Mouse (Mus musculus) c-Kit-negative CD71-positive TER-119-positive erythroid progenitor cells, embryonic 14.5 days (primary cell): ENCODE measurements around the gene Crb3.
"Not testable (repeated sequence)": the region's sequence is repeated elsewhere in the genome, so short reads cannot be mapped to it uniquely, and the experiment has no call there.

Experiments used
- DNase-seq: peaks from one replicate; pipeline ENCODE4 v3.0.0-alpha.2; 2013; ENCODE audit warnings: low read depth, low spot score

The Crb3 gene

DNA sequence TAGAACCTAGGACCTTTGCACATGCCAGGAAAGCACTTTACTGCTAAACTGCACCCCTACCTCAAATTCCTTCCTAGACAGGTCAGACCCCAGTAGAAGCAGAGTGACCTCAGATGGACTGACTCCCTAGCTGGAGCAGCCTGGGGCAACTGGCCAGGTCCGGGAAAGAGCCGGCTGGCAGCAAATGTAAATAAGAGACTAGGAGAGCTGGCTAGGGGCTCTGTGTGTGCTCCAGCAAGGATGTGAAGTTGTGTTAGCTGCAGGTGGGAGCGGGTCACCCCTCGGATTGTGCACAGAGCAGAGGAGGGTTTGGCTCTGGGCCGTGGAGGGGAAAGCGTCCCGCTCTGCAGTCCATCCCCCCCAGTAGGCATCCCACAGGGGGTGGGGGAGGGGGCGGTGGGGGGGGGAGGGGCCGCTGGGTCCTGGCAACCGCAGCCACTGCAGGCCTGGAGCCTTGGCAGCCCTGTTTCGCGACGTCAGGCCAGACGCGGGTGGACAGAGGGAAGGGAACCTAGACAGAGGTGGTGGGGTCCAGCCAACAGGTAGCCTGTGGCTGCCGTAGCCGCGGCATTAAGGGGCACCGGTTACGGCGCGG lies at the start of gene Crb3:
Gene Crb3, plus strand, starts transcription at position 215 of the 595 bp plus-strand sequence.
- DNase-seq = no peak

DNA sequence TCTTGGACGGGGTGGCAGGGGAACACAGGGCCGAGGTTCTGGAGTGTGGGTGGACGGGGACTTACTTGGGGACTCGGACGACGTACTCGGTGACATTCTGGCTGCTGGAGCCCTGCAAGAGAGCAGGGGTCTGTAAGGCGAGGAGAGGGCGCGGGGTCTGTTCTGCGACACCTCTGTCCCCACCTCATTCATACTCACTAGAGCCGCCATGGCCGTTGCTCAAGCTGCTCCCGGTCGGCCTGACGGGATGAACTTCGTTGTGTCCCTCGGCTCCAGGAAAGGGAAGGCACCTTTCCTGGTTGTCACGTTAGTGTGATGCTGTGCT lies 48.0 kb upstream of the Crb3 start:
- no peak for DNase-seq

DNA sequence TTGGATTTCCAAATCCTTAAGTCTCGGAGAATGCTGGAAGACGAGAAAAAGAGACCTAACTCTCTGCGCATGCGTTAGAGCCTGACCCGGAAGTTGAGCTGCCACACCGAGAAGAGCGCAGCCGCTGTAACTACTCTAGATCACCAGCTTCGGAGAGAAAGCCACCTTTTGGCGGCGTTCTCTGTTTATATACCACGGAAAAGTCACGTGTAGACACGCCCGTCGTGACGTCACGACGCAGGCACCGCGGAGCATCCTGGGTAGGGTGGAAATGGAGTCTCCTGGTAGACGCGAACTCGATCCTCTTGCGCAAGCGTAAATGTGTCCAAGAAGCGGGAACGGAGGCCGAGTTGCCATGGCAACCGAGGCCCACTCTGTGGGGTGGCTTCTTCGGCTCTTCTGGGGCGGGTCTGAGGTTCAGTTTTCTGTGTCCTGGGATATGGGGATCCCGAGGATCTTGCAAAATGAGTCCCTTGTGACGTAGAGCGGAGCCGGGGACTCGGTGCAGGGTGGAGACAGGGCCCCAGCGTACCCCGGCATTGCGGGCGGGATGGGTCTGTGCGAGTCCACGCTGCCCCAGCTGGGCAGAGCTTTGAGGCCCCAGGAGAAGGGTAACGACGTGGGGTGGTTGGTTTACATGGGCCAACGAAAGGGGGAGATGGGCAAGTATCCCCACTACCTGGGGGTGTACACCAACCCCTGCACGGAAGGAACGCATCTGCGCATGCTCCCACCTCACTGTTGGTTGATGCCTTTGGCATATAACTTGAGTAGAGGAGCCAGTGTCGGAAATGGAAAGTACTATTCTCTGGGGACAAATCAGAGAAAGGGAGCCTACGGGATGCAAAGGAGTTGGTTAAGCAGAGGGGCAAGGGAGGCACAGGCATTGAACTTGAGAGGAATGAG lies 47.4 kb upstream of the Crb3 start, which contains the start of the genes Gtf2f1 and Gm17949:
Gene Gtf2f1, minus strand, starts transcription at position 53 of the 906 bp plus-strand sequence.
Gene Gm17949, plus strand, starts transcription at position 234 of the 906 bp plus-strand sequence.
- DNase-seq = peak; percentile 97

DNA sequence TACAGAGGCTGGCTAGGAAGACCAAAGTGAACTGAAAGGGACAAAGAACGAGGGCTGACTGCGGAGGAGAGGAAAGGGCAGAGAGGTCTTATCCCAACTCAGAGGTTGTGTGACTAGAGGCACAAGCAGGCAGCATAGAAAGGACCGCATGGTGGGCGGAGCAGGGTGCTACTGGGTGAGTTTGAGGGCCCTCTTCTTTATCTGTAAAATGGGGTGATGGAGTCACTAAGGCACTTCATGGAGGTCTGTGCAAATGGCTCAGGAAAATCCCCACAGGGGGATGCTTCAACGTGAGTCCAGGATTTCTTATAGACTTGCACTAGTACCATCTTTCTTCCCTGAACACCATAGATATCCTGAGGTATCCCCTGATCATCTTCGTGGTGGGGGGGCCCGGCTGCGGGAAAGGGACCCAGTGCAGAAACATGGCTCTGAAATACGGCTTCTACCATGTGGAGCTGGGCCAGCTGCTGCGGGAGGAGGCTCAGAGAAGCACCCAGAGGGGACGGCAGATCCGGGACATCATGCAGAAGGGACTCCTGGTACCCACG lies 46.6 kb upstream of the Crb3 start:
- DNase-seq = no peak

DNA sequence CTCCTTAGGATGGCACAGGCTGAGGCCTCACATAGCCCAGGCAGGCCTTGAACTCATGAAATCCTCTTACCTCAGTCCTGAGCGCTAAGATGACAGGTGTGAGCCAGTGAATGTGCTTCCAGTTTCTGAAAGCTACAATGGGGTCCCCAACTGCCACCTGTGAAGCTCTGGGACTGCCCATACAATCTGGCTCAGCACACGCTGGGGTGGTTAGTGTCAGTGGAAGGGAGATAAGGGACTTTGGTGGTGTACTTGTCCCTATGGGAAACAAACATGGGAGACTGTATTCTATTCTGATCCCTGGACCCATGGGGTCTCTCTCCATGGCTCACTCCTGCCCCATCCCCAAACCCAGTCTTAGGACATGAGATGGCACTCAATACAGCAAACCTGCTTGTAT lies 39.2 kb upstream of the Crb3 start:
- no peak for DNase-seq

DNA sequence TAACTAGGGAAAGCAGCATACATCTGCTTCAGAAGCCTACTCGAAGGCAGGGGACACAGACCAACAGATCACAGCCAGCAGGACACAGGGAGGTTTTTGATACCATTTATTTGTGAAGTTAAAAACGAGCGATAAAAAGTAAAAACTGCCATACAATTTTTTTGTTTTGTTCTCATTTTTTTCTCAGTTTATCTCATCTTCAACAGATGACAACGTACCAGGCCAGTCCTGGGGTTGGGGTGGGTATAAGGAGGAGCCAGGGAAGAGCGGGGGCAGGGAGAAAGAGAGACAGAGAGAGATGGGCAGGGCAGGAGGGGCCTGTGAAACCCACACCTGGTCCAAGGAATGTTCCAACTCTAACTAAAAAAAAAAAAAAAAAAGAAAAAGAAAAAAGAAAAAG lies 37.9 kb upstream of the Crb3 start:
- no peak for DNase-seq

DNA sequence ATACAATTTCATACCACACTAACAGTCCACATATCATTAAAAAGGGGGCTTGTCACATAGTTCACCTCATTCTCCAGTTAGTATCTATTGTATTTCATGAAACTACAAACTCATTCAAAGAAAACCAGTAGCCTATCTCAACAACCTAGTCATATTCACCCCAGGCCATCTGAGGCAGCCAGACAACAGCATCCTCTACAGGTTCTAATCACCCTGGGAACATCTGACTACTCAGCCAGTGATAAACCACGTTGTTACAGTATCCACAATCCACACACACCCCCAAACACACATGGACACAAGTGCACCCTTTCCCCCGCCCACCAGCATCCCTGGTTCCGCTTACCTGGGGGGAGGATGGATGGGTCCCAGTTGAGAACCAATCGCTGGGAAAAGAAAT lies 31.4 kb upstream of the Crb3 start:
- DNase-seq = no peak

DNA sequence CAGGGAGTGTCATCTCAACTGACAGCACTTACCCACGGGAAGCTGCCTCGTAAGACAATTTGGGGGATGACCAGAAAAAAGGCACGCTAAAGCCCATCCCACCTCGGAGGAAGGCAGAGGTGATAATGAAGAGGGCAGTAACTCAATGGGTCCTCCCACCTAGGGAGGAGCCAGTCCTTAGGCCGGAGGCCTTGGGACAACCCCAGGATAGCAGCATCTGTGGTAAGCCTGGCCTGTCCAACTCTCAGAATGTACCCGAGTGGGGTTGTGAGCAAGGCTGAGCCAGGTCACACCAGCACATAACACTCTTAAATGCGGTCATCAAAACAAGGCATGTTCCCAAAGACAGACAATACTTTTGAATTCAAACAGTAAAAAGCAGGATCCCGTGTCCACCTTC lies 29.2 kb upstream of the Crb3 start:
- peak; percentile 50 for DNase-seq

DNA sequence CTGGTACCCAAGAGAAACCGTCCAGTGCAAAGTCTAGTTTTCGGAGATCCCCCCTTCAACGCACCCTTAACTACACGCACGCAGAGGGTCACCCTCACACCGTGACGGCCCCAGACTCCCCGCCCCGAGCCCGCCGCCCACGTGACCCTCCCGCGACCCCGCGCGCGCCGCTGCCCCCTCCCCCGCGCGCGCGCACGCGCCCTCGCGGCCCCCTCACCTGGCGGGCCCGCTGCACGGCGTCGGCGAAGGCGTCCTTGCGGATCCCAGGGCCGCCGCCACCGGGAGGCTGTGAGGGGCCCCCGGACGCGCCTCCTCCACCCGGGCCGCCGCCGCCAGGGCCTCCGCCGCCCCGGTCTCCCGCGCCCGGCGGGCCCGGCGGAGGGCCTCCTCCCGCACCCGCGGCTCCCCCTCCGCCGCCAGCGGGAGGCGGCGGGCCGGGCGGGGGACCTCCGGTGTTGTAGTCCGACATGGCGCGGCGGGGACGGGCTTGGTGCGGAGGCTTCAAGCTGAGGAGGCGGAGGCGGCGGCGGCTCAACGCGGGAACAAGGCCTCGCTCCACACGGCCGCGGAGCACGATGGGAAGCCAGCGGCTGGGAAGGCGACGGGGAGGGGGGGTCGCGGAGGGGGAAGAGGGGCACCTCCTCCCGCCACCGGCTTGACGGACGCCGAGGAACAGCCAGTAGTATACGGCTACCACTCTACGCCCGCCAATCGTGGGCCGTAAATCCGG lies 27.8 kb upstream of the Crb3 start, which contains the start of gene Khsrp:
Gene Khsrp, minus strand, starts transcription at position 592 of the 730 bp plus-strand sequence.
- no peak for DNase-seq

DNA sequence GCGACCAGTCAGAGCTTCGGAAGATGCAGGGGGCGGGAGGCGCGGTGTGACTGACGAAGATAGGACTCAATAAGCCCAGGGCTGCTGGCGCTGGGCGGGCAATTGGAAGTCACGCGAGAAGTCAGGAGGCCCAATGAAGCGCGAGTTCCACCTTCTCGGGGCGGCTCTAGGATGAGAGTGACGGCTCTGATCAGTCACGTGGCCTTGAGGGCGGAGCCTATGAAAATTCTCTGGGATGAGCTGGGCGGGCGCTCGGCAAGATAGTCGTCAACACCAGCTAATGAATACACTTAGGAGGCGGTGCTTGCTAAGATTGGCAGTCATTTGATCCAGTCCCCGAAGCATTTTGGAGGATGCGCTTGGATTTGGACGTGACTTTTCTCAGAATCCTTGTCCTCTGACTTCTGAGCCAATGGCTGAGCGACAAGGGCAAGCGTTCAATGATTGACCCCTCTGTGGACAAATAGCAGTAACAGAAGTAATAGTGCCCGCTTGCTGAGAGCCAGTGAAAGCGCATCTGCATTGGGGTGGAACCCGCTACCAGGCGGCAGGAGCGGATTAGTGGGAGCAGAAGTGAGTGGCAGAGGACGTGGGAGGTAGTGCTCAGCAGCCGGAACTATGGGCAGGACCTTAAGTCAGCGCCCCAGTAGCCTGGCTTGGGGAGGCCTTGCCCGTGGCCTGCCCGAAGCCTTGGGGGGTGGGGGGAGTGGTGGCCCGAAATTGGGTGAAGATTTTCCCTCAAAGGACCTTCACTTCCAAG lies 27.1 kb upstream of the Crb3 start:
- peak; percentile 100 for DNase-seq

DNA sequence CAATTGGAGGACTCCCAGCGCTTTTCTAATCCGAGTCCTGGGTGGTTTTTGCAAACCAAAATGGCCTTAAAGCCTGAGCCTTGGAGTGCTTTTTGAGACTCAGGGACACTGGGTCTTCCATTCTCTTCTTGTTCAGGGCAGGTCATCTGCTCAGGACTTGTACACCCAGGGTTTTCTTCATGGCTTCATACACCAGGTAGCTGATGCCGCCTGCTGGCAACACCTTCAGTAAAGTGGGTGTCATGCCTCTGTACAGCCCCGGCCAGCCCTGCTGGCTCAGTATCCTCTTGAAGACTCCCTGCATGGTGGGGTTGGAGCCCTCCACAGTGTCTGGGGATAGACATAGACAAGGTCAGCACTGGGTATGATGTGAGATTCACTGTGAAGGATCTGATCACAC lies 26.1 kb upstream of the Crb3 start:
- no peak for DNase-seq

DNA sequence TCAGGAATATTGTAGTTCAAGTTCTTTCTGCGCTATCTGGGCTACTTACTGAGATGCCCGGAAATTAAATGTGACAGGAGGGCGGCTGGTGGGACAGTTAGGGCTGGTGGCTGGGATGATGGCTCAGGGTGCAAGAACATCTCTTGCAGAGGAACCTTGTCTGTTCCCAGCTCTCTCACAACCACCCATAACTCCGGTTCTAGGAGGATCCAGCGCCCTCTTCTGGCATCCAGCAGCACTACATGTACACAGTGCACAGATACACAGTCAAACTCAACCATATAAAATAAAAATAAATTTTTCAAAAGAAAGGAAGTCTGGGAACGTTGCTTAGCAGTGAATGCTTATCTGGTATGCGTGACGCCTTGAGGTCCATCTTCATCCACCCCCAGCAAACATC lies 19.9 kb upstream of the Crb3 start:
- DNase-seq = no peak

DNA sequence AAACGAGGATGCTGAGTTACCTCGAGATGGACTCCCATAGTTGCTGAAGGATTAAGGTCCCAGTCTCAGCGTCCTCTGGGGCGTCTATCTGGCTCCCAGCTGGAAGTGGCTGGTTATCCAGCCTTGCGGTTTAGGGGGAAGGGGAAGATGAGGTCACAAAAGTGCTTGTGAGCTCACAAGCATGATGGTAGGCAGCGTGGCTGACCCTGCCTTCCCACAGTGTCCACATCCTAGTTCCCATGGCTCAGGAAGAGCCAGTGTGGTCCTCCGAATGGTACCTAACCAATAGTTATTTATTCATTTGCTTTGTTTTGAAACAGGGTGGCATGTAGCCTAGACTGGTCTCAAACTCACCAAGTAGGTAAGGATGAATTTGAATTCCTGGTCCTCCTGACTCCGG lies 17.4 kb upstream of the Crb3 start, which contains the start of gene Slc25a41:
Gene Slc25a41, minus strand, starts transcription at position 101 of the 400 bp plus-strand sequence.
- DNase-seq = no peak

DNA sequence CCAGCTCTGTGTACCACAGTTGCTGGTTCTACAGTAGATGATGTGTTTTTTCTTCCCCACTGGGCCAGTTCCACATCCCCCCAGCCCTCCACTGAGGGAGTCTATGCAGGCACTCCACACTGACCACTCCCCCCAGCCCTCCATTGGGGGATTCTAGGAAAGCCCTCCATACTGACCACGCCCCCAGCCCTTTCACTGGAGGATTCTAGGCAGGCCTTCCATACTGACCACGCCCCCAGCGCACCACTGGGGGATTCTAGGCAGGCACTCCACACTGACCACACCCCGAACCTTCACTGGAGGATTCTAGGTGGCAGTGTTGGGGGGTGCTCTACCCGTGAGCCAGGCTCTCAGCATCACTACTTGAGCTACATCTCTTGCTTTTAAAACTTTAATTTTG lies 11.5 kb upstream of the Crb3 start:
- no peak for DNase-seq

DNA sequence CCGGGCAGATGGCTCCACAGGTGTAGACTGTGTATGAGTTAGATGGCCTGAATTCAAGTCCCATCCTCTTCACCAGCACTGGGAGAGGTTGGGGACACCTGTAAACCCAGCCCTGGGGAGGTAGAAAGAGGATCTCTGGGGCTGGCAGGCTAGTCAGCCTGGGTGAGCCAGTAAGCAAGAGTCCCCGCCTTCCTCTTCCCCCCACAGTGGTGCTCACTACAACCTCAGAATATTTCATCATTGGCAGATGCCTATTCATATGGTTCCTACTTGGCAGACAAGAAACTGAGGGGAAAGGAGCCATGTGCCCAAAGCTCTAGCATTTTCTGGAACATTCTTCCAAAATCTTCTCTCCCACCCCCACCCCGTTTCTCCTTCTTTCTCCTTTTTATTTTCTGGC lies 10.1 kb upstream of the Crb3 start:
- no peak for DNase-seq

DNA sequence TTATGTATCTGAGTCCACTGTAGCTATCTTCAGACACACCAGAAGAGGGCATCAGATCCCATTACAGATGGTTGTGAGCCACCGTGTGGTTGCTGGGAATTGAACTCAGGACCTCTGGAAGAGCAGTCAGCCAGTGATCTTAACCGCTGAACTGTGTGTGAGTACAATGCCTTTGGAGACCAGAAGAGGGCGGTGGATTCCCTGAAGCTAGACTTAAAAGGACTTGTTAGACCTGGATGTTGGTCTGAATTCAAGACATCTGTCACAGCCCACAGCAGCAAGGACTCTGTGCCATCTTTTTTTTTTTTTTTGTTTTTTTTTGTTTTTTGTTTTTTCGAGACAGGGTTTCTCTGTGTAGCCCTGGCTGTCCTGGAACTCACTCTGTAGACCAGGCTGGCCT lies 7.2 kb upstream of the Crb3 start:
- not testable (repeated sequence) for DNase-seq

DNA sequence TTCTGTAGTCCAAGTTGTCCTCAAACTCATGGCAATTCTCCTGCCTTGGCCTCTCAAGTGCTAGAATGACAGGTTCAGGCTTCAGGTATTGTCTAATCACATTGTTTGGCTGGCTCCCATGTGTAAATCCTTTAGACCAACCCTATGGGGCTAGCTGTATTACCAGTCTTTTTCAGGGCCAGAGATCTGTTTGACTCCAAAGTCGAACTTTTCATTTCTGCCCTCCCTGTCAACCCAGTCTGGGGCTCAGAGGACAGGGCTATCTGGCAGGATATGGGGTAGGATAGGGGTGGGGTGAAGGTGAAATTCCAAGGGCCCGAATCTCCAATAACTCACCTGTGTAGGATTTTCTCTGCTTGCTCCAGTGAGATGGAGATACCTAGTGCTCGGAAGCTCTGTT lies 2.7 kb upstream of the Crb3 start:
- no peak for DNase-seq

DNA sequence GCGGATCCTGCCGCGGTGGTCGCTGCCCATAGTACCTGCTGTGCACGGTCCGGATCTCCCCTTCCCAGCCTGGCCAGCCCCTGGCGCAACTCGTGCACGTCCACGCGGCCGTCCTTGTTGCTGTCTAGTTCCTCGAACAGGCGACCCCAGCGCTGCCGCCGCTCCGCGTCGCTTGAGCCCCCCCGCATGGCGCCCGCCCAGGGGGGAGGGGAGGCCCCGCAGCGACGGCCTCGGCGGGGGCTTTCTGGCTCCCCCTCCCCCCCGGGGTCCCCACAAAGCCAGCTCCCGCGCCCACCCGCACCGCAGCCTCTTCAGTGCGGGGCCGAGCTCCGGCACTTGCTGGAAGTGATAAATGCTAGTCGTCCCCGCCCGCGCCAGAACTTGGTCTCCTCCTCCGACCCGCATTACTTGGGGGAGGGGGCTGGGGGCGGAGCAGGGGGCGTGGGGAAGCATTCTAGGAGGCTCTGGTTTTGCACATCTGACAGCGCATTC lies 627 bp downstream of the Crb3 start, which contains the start of gene Slc25a23:
Gene Slc25a23, minus strand, starts transcription at position 378 of the 492 bp plus-strand sequence.
- no peak for DNase-seq

DNA sequence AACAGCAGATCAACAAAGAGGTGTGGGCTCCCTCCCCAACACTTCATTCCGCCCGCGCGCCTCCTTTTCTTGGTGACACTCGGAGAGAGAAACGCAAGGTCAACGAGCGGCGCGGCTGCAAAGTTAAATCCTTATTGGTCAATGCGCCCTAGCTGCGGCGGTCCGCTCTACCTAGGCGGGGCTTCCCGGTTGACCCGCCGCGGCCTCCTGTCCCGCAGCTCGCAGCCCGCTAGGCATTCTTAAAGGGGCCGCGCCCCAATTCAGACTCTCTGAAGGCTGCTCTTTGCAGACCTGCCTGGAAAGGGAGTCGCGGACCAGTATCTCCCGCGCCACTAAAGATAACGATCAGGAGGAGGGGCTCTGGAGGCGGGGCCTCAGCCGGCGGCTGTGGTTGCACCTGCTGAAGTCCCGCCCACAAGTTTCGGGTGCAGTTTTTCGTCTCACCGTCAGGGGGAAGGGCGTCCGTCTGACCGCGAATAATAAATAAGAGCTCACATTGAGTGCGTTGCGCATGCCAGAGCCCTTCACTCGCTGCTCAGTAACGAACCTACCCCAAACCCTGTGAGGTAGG lies 1.4 kb downstream of the Crb3 start:
- peak; percentile 79 for DNase-seq

DNA sequence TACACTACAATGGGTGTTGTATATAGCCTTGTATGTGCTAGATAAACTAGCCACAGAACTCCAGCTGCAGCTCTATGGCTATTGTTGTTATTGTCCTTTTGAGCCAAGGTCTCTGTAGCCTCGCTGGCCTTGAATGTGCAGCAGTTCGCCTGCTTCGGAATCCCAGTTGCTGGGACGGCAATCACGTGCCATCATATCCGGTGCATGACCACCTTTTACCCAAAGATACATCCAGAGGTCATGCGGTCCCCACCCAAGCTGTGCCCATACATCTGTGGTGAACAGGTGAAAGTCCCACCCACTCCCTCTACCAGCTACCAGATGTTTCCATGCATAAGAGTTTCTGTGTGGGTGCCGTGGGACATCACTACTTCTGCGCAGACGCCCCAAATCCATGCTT lies 2.2 kb downstream of the Crb3 start:
- no peak for DNase-seq
